Mouse (Mus musculus) ZHBTc4 (cell line): ENCODE measurements around the gene Abtb2.

ENCODE experiments used
- DNase-seq: peaks from one replicate; pipeline ENCODE4 v3.0.0-alpha.2; 2011; ENCODE audit warnings: low read depth, low spot score

The Abtb2 gene

DNA sequence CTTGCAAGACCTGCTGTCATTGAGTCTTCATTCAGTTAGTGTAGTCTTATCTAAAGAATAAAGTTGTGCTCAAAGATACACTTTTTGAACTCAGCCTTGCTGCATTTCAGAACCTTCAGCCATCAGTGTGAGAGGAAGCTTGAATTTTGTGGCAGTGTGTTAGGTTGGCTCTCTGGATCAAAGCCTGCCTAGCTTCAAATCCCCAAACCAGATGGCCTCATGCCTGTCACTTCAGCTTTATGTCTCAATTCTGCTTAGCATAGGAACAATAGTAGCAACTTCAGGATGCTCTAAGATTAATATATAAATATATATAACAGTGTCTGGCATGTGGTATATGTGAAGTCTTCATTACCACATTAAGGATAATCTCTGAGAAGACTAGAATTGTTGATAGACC, 121.8 kb downstream of the Abtb2 start:
- no peak for DNase-seq

DNA sequence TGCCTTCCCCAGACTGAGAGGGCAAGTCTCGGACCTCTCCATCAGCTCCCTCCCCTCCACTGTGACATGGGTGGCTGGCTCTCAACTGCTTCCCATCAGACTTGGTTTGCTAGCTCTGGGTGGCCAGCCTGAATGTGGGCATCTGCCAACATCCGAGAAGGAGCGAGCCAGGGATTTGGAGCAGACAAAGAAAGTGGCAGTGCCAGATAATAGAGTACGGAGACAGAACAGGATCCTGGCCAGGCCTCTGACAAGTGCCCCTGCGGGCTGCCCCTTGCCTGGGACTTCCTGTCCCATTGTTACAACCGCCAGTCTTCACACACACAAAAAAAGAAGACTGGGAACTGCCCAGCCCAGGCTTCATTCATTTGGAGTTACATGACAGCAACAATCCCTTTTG, 124.3 kb downstream of the Abtb2 start:
- DNase-seq = no peak

DNA sequence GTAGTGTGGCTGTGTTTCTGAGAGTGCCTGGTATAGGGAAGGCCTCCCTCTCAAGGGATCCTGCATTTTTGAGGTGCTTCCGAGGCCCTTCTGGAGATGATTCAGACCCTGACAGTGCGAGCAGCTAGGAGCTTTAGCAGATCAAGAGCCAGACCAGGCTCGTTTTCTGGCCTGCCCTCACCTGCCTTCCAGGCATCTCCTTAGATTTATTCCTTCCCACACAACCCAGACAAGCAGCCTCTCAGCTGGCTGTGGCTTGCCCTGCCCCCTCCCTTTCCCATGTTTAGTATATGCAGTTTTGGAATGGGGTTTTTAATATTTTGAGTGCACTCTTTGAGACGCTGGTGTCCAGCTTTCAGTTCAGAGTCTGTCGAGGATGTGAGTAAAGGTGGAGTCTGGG, 124.7 kb downstream of the Abtb2 start:
- DNase-seq = no peak

DNA sequence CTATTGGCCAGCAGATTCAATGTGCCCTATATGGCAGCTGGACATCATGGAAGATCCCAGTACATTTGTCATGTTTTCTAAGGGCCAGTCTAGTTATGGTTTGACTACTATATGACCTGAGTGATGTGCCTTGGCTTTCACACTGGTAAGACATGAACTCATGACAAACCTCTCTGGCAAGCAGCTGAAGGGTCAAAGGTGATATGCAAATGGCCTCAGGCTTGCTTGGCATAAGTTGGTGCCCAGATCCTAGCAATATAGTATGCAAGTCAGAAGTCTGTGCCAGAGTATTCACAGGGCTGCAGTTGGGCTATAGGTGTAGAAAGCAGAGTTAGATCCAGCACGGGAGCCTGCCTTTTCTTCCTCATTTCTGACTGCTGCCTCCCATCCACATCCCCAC, 125.2 kb downstream of the Abtb2 start:
- no peak for DNase-seq

DNA sequence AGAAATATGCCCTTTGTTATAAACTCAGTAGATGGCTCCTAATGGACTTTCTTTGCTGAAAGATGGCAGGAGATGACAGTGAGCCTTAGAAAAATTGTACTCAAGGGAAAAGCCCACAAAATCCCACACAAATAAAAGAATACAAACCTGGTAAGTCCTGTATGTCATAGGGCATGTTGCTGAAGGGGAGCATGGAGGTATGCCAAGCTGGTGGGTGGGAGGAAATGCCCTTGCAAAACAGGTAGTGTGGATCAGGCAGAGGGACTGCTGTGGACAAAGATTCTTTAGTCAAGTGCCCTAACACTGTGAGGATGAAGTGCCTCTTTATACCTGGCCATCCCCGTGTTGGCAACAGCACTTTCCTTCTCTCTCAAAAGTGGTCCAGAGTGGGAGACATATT, 126.7 kb downstream of the Abtb2 start:
- DNase-seq = no peak

DNA sequence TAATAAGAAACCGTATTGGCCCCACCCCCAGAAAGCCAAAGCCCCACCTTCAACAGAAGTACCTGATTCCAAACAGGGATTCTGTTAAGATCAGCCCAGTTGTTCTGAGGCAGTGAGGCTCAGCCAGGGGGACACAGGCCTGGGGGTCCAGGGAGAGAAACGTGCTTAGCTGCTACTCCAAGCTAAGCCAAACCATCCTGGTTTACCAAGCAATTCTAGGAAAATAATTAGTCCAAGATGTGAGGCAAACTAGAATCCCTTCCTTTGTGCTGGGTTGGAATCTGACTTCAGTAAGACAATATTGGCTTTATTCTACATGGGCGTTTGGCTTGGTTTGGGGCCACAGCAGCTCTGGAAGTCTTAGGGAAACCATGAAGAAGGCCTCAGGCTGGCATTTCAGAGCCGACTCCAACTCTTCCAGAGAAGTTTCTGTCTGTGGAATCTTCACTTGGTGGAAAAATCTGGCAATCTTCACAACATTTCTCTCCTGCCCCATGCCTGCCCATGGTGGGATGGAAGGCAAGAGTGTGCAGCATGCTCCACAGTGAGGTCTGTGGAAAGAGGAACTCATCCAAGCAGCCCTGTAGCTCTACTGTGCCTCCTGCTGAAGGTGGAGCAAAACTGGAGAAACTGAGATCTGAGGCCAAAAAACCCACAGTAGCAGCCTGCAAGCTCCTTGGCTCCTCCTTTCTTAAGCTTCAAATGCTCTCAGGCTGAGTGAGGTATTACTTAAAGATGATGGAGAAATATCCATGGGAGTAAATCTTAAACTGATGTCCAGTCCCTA, 128.9 kb downstream of the Abtb2 start:
- DNase-seq = no peak

DNA sequence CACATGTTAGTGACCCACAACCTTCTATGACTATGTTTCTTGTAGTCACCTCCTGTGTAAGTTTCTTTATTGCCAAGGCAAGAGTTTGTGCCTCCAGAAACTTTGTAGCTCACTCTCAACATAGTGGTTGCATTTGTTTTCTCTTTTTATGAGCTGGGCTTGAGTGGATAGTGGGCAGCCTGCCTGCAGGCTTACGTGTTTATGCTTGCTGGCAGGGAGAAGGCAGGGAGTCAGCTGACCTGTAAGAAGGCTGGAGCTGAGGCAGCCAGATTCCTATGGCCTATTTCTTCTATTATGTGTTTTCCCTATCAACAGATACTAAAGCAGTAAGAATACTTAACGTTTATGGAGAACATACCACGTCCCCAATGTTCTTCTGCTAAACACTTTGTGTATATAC, 130.1 kb downstream of the Abtb2 start:
- DNase-seq = no peak

DNA sequence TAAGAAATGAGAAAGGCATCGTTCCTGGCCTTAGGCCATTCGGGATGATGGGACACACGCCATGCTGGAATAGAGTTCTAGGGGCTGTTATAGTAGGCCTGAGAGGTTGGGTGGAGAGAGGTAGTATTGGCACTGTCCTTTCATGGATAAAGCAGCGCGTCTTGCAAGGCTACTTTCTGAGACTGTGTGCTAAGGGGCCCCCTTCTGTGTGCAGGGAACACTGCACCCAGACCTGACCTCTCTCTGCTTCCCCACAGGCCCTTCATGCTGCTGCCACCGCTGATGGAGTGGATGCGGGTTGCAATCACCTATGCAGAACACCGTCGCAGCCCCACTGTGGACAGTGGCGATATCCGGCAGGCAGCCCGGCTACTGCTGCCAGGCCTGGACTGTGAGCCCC, 134.4 kb downstream of the Abtb2 start:
- no peak for DNase-seq

DNA sequence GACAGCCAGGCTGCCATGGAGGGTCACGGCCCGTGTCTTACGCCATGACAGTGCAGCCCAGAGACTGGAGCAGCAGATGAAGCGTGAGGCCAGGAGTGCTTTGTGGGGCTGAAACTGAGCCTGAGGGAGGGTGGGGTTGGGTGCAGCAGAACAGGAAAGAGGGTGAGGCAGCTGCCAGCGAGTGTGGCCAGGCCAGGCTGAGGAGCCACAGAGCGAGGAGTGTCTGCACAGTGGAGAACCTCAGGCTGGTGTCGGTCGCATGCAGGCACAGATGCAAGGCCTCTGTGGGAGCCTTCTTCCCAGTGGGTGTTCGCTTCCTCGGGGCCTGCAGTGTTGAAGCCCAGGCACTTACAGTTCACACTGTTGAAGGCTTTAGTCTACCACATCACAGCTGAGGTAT, 137.2 kb downstream of the Abtb2 start:
- no peak for DNase-seq

DNA sequence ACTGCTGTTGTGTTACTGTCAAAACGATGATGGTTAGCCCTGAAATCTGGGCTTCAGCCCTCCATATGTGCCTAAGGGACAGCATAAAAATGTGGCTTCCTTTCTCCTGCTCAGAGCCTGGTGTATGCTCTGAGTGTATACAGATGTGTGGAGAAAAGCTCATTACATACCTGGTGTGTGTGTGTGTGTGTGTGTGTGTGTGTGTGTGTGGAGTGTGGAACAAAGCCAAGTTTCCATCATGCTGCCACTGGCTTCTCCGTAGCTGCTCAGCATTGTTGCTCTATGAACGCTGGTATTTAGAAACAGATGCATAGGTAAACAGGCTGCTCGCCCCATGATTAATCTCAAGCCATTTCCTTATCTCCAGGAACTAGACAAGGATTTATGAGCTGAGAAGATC, 137.8 kb downstream of the Abtb2 start:
- DNase-seq = no peak

DNA sequence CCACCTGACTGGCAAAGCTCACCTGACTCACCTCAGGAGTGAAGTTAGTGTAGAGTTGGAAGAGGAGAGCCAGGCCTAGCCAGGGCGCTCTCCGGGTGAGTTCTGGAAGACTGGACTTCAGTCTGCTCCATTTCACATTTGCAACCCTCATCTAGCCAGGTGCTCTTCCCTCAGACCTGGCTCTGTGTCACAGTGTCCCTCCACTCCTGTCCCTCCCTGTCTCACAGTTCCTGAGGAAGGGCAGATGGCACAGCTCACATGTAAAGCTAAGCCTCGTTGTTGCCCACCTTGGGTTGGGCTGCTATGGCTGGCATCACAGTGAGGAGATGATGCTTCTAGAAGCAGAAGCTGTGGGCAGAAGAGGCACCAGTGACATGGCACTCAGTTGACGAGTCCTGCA, 139.7 kb downstream of the Abtb2 start:
- DNase-seq = no peak

DNA sequence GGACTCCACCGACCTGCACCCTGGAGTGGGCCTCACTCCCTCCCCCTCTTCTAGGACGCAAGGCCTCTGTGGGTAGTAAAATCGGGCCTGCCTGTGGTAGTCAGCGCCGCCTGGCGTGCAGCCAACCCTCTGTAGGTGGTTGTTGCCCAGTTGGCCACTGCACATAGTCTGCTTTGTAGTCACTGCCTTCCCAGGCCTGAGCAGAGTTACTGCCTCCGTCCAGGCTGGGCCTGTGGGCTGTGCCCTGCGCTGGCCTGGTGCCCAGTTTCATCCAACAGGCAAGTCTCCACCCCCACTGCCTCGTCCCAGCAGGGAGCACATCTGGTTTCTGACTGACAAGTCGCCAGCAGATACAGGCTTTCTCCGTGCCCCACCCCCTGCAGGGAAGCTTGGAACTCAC, 140.1 kb downstream of the Abtb2 start:
- no peak for DNase-seq

DNA sequence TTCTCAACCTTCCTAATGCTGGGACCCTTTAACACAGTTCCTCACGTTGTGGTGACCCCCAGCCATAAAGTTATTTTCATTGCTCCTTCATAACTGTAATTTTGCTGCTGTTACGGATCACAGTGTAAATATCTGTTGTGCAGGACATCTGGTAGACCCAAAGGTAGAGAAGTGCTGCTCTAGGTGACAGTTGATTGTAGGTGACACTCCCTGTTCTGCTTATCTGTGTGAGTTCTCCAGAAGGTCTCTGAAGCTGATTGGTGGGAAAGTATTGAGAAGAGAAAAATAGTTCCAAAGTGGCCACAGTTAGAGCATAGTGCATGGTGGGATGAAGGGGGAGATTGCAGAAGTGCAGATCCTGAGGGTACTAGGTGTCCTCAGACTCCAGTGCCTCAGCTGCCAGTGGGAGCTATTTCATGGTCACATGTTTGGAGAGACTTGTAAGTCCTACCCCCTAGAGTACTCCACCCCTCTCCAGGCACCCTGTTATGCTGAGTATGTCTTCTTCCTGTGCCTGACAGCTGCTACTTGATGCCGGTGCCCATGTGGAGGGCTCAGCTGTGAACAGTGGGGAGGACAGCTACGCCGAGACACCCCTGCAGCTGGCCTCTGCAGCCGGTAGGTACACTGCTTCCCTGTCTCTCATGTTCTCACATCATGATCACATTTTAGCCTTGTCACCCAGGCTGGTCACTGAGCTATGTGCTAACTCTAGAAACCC, 141.1 kb downstream of the Abtb2 start:
- DNase-seq = no peak

DNA sequence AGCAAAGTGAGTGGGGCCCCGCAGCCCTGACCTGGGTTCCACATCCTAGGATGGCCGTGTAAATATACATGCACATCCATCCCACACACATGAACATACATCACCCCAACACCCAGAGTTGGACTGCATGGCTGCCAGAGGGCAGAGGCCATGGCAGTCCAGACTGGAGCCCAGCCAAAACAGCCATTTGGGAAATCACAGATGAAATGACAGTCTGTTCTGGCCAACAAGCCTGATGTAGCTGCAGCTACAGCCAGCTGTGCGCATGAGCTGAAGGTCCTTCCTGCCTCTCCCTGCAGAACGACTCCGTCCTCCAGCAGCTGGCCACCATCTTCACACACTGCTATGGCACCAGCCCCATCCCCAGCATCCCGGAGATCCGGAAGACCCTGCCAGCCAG, 144.7 kb downstream of the Abtb2 start:
- no peak for DNase-seq

DNA sequence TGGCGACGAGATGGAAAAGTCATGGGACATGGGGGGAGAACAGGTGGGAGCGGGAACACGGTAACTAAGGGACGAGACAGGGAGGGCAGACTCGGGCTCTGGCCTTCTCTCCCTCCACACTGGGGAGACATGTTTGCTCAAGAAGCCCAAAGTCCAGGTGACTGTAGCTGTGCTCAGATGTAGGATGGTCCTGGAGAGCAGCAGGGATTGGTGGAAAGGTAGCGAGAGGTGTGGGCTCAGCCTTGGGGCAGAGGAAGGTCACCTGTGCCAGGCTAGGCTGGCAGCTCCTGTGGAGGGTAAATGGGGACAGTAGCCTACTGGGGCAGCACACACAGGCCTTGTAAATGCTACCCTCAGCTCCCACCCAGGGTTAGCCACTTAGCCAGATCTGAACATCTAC, 147.7 kb downstream of the Abtb2 start:
- DNase-seq = no peak

DNA sequence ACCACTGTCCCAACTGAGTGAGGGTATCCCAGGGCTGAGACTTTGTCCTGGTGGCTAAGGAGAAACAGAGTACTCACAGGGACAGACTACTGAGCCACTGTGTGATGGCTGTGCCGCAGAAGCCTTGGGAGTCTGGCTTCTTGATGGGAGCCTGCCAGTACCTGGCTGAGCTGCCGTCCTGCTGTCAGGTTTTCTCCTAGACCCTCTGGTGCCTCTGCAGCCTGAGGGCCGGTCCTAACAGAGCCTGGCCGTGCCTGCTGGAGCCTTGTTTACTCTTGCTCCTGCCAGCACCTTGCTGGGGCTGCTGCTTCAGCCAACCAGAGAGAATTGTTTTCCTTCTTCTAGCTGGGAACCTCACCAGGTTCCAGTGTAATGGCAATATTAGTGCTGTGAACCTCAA, 148.3 kb downstream of the Abtb2 start:
- DNase-seq = no peak

DNA sequence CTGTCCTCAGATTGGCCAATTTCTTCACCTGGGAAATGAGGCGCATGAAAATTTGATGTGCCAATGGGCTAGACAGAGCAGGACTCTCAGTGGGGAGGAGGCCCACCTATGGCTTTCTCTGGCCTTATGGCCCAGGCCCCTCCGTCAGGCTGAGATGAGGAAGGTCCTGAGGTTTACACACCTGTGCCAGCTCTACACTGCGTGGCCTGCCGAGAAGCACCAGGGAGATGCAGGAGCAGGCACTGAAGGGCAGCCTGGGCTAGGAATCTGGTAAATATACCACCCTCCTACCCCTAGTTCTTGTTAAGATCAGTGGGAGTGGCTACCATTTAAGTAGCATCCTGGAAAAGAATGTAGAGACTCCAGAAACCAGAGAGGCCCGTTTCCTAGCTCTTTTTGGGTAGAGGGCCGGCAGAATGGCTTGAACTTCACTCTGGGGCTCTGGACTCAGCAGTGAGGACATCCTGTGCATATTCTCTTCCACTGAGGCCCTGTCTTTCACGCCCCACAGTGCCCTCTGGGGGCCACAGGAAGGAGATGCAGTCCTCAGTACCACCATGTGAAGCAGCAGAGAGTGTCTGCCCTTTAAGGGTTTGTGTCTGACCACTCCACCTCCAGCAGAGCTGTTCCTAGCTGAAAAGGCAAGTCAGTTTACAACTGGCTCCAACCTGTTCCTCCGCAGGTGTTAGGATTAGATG, 152.6 kb downstream of the Abtb2 start:
- DNase-seq = peak; percentile 89

DNA sequence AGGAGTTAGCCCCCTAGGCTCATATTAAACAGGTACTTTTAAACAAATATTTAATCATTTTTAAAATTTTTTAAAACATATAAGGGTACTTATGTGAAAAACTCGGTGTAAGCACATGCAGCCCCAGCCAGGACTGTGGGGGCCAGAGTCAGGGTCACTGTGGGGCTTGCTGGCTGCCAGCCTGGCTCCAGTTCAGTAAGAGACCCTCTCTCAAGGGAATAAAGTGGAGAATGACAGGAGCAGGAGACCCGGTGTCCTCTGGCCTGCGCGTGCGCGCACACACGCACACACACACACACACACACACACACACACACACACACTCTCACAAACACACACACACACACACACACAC, 153.2 kb downstream of the Abtb2 start:
- DNase-seq = no peak

DNA sequence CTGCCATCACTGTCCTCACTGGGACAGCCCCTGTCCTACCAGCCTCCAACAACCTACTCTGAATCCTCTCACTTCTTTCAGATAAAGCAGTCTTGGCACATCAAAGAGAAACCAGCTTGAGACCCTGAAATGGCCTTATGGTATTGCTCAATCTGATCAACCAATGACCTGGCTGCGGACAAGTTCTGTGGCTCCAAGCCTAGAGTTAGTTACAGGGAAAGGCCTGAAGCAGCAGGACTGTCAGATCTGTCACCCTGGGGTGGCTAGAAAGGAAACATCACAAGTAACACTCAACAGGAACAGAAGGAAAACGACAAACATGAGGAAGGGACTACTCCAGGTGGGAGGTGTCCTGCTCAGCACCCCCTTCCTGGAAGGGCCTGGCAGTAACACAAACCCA, 158.4 kb downstream of the Abtb2 start:
- no peak for DNase-seq

DNA sequence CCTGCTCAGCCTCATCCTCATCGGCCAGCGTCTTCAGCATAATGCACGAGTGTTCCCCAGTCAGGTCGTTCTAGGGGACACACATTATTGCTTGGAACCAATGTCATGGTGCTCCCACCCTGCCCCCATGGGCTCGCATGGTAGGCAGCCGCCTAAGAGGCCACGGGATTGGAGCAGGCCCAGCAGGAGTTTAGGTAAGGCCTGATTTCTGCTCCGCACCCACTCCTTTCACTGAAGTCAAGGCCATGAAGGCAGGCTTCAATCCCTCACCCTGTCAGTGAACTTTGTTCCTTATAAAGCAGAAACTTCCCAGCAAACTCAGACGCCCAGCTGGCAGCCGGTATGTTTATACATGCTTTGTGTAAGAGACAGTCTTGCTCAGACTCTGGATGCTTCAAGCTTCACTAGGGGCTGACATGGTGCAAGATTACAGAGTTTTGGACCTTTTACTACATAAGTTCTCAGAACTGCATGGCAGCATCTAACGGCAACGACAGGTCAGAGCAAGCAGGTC, 162.0 kb downstream of the Abtb2 start:
- peak; percentile 23 for DNase-seq

DNA sequence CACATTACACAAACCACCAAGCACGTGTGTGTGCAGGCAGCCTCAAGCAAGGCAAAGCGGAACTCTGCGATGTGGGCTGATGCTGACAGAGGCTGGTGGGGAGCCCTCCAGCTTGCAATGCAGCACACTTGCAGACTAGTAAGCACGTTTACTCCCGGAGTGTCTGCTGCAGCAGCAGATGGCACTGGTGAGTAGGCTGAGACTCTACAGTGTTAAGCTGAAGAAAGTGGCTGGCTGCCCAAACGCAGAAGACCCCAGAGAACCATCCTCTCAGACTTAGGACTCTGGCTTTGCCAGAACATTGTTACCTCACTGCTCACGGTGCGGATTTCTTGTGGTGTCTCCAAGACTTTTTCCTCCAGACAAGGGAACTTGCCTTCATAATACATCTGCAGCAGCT, 164.9 kb downstream of the Abtb2 start:
- DNase-seq = no peak

DNA sequence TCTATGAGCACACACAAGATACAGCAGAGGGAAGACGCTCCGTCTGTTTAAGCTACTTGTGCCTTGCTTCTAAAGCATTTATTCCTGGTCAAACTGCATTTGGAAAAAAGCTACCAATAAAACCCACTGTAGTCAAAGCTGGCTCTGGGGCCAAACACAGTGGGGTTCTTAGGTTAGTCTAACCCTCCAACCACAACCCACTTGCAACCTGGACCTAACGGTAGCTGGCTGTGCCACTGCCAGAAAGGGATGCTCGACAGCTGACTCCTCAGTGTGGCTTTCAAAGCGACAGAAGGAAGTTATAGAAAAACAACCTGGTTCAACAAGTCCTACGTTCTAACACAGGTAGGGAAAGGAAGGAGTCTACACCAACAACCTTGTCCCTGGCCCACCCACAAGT, 165.3 kb downstream of the Abtb2 start:
- DNase-seq = no peak

DNA sequence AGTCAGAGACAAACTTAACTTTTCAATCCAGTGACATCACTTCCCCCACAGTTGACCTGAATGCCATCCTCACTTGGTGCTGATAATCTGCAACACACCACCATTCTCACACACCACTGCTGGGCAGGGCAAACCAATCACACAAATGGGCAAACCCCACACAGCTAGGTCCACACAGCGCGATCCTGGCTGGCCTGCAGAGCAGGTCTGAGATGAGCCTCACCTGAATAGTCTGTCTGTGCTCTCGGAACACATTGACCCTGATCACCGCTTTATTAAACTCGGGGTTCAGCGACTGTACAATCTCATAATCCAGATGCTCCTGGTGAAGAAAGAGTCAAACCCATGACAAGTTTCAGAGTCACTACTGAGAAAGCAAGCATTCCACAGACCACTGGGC, 176.7 kb downstream of the Abtb2 start:
- DNase-seq = no peak
